Mouse (Mus musculus) gonadal fat pad, adult 2 months (tissue): ENCODE measurements around the gene Suds3. TPM values are rescaled to one million over a fixed set of nuclear protein-coding genes. Genes with fewer than 3 reads are reported as not detected.

Source experiments
- DNase-seq: peaks from one replicate; pipeline ENCODE4 v3.0.0-alpha.2; 2012; ENCODE audit warnings: low read depth
- polyA plus RNA-seq: library from polyadenylated mRNA; depleted of rRNA; stranded (reverse); fragments of >200 nt; gene quantifications from 2 replicates; pipeline ENCODE4 v1.2.3, GENCODE M21; 2012; rRNA removed

Suds3 gene
- 63.0 and 65.4 TPM in 2 replicates for polyA plus RNA-seq

- no peak for DNase-seq
These were observed at the start of gene Suds3 for GRCm38 (mm10) chr5:117115836-117116366. Gene Suds3 (minus strand): TSS chr5:117116113.

GRCm38 (mm10) chr5:117164923-117165322 lies 49.0 kb upstream of the Suds3 start:
- no peak for DNase-seq

GRCm38 (mm10) chr5:117164516-117164915 lies 48.6 kb upstream of the Suds3 start:
- no peak for DNase-seq

- DNase-seq: no peak
These were observed 47.9 kb upstream of the Suds3 start for GRCm38 (mm10) chr5:117163790-117164189.

- no peak for DNase-seq
These were observed 44.6 kb upstream of the Suds3 start for GRCm38 (mm10) chr5:117160499-117160898.

GRCm38 (mm10) chr5:117159805-117160291 lies 43.9 kb upstream of the Suds3 start:
- no peak for DNase-seq

GRCm38 (mm10) chr5:117159326-117159725 lies 43.4 kb upstream of the Suds3 start:
- no peak for DNase-seq

GRCm38 (mm10) chr5:117158335-117159018 lies 42.6 kb upstream of the Suds3 start:
- peak; percentile 14 for DNase-seq

- peak; percentile 23 for DNase-seq
These were observed 37.7 kb upstream of the Suds3 start for GRCm38 (mm10) chr5:117153527-117154091.

- no peak for DNase-seq
These were observed 37.0 kb upstream of the Suds3 start for GRCm38 (mm10) chr5:117152944-117153343.

- no peak for DNase-seq
These were observed 34.2 kb upstream of the Suds3 start for GRCm38 (mm10) chr5:117150068-117150467.

- DNase-seq: no peak
These were observed 33.4 kb upstream of the Suds3 start for GRCm38 (mm10) chr5:117149054-117149942.

GRCm38 (mm10) chr5:117147187-117148095 lies 31.5 kb upstream of the Suds3 start:
- no peak for DNase-seq

GRCm38 (mm10) chr5:117146165-117146564 lies 30.3 kb upstream of the Suds3 start:
- DNase-seq: no peak

GRCm38 (mm10) chr5:117143721-117144135 lies 27.8 kb upstream of the Suds3 start:
- DNase-seq: no peak

GRCm38 (mm10) chr5:117140374-117140773 lies 24.5 kb upstream of the Suds3 start:
- DNase-seq: no peak

- no peak for DNase-seq
These were observed 23.9 kb upstream of the Suds3 start for GRCm38 (mm10) chr5:117139822-117140221.

- DNase-seq: no peak
These were observed 22.5 kb upstream of the Suds3 start for GRCm38 (mm10) chr5:117138295-117138988.

GRCm38 (mm10) chr5:117137594-117137993 lies 21.7 kb upstream of the Suds3 start:
- DNase-seq: no peak

GRCm38 (mm10) chr5:117137011-117137410 lies 21.1 kb upstream of the Suds3 start:
- DNase-seq: no peak
